Mouse (Mus musculus) layer of hippocampus, postnatal 25 days (tissue): ENCODE measurements around the gene Spib. TPM values are rescaled to one million over a fixed set of nuclear protein-coding genes. Genes with fewer than 3 reads are reported as not detected.
A peak's percentile ranks its signal among the peaks of the same experiment; 100 is the strongest.

Experiments used
- DNase-seq, 2 experiments: peaks; one replicate each; pipeline ENCODE4 v3.0.0; 2022; ENCODE audit warnings: mixed read lengths in 2 of 2, low spot score in 1 of 2; ENCODE audit errors: extremely low spot score in 1 of 2
- total RNA-seq, 2 experiments: library from RNA; stranded (reverse); gene quantifications; 2 replicates each; pipeline ENCODE4 v1.2.3; 2021

The Spib gene
- total RNA-seq, 2 experiments from 2014 or later: 0.12 TPM

GRCm38 (mm10) chr7:44549621-44550408 is 17.9 kb upstream of the Spib start:
- DNase-seq: no peak

- peak; percentile 95 to 97 for DNase-seq
Observed at GRCm38 (mm10) chr7:44548497-44549087, 16.7 kb upstream of the Spib start, which contains the start of gene Pold1. TSS of gene Pold1 (minus strand) at chr7:44548849.

GRCm38 (mm10) chr7:44547725-44548124 is 15.9 kb upstream of the Spib start:
- no peak for DNase-seq

GRCm38 (mm10) chr7:44547041-44547440 is 15.2 kb upstream of the Spib start:
- DNase-seq: no peak

GRCm38 (mm10) chr7:44546274-44546673 is 14.4 kb upstream of the Spib start:
- DNase-seq: no peak

- no peak for DNase-seq
Observed at GRCm38 (mm10) chr7:44543071-44543470, 11.2 kb upstream of the Spib start.

GRCm38 (mm10) chr7:44542555-44542954 is 10.7 kb upstream of the Spib start:
- no peak for DNase-seq

GRCm38 (mm10) chr7:44538756-44539624 is 7.1 kb upstream of the Spib start:
- no peak for DNase-seq

GRCm38 (mm10) chr7:44537496-44537895 is 5.6 kb upstream of the Spib start:
- no peak for DNase-seq

- no peak for DNase-seq
Observed at GRCm38 (mm10) chr7:44537009-44537408, 5.1 kb upstream of the Spib start.

- peak in 1 of 2 experiments; percentile 38 for DNase-seq
Observed at GRCm38 (mm10) chr7:44536590-44536968, 4.7 kb upstream of the Spib start.

GRCm38 (mm10) chr7:44535657-44536589 is 4.1 kb upstream of the Spib start:
- DNase-seq: no peak

- DNase-seq: no peak
Observed at GRCm38 (mm10) chr7:44534656-44535441, 3.0 kb upstream of the Spib start.

- no peak for DNase-seq
Observed at GRCm38 (mm10) chr7:44534242-44534641, 2.4 kb upstream of the Spib start.

- DNase-seq: no peak
Observed at GRCm38 (mm10) chr7:44533746-44534045, 1.8 kb upstream of the Spib start.

GRCm38 (mm10) chr7:44532918-44533745 is 1.3 kb upstream of the Spib start:
- DNase-seq: no peak

GRCm38 (mm10) chr7:44531207-44531606 is 664 bp downstream of the Spib start:
- no peak for DNase-seq

GRCm38 (mm10) chr7:44530507-44530906 is 1.4 kb downstream of the Spib start:
- DNase-seq: no peak

GRCm38 (mm10) chr7:44529518-44529917 is 2.4 kb downstream of the Spib start:
- no peak for DNase-seq
